Mouse (Mus musculus) spleen, postnatal 36 days (tissue): Measurements from ENCODE around the gene Slc35b3.

Experiments used
- DNase-seq, 2 experiments: peaks; one replicate each; pipeline ENCODE4 v3.0.0; 2022; ENCODE audit warnings: low spot score in 2 of 2, mixed read lengths in 1 of 2

The Slc35b3 gene

GRCm38 (mm10) chr13:38960063-38961050 is at the start of gene Slc35b3:
Slc35b3 (minus strand) TSS chr13:38960875.
- DNase-seq: peak; percentile 82 to 83

- DNase-seq: no peak
Observed at GRCm38 (mm10) chr13:39010280-39010679, 49.6 kb upstream of the Slc35b3 start.

- DNase-seq: no peak
Observed at GRCm38 (mm10) chr13:39003101-39003762, 42.6 kb upstream of the Slc35b3 start.

GRCm38 (mm10) chr13:39002424-39002823 is 41.7 kb upstream of the Slc35b3 start:
- no peak for DNase-seq

GRCm38 (mm10) chr13:39001434-39001833 is 40.8 kb upstream of the Slc35b3 start:
- no peak for DNase-seq

GRCm38 (mm10) chr13:38998958-38999357 is 38.3 kb upstream of the Slc35b3 start:
- DNase-seq: no peak

- no peak for DNase-seq
Observed at GRCm38 (mm10) chr13:38992529-38992928, 31.9 kb upstream of the Slc35b3 start.

- DNase-seq: no peak
Observed at GRCm38 (mm10) chr13:38983751-38984150, 23.1 kb upstream of the Slc35b3 start.

- DNase-seq: no peak
Observed at GRCm38 (mm10) chr13:38980900-38981299, 20.2 kb upstream of the Slc35b3 start.

- no peak for DNase-seq
Observed at GRCm38 (mm10) chr13:38976978-38977377, 16.3 kb upstream of the Slc35b3 start.

- DNase-seq: no peak
Observed at GRCm38 (mm10) chr13:38975853-38976252, 15.2 kb upstream of the Slc35b3 start.

GRCm38 (mm10) chr13:38972602-38973001 is 11.9 kb upstream of the Slc35b3 start:
- no peak for DNase-seq

- no peak for DNase-seq
Observed at GRCm38 (mm10) chr13:38971047-38971446, 10.4 kb upstream of the Slc35b3 start.

- DNase-seq: no peak
Observed at GRCm38 (mm10) chr13:38967518-38967917, 6.8 kb upstream of the Slc35b3 start.

GRCm38 (mm10) chr13:38966922-38967448 is 6.3 kb upstream of the Slc35b3 start:
- no peak for DNase-seq

- no peak for DNase-seq
Observed at GRCm38 (mm10) chr13:38962771-38963170, 2.1 kb upstream of the Slc35b3 start.

GRCm38 (mm10) chr13:38958037-38958436 is 2.6 kb downstream of the Slc35b3 start:
- DNase-seq: no peak

- no peak for DNase-seq
Observed at GRCm38 (mm10) chr13:38946296-38947012, 14.2 kb downstream of the Slc35b3 start.

GRCm38 (mm10) chr13:38945767-38946166 is 14.9 kb downstream of the Slc35b3 start:
- no peak for DNase-seq

GRCm38 (mm10) chr13:38944951-38945350 is 15.7 kb downstream of the Slc35b3 start:
- DNase-seq: no peak

- DNase-seq: no peak
Observed at GRCm38 (mm10) chr13:38941786-38942185, 18.9 kb downstream of the Slc35b3 start.

- DNase-seq: no peak
Observed at GRCm38 (mm10) chr13:38941280-38941679, 19.4 kb downstream of the Slc35b3 start.
